Mouse (Mus musculus): ENCODE measurements around the gene Lgi4.

- TF ChIP-seq CTCF (IDR thresholded peaks at IDR 0.05; ENCODE audit: low read depth), result no peak
- no peak for TF ChIP-seq EP300 (optimal IDR thresholded peaks at IDR 0.05)
Measured at GRCm38 (mm10) chr7:31085171-31085570, 26.0 kb downstream of the Lgi4 start.

Measured in stomach, postnatal 0 days (tissue).